Mouse (Mus musculus): ENCODE data around the gene Extl1. TPM values are rescaled to one million over a fixed set of nuclear protein-coding genes. Genes with fewer than 3 reads are reported as not detected.
A peak's percentile ranks its signal among the peaks of the same experiment; 100 is the strongest.
"Not testable (repeated sequence)": the region's sequence is repeated elsewhere in the genome, so short reads cannot be mapped to it uniquely, and the experiment has no call there.

Extl1 gene
- total RNA-seq, 4 experiments from 2014 or later = 20.5 to 28.9 (median 23.9) TPM

DNA sequence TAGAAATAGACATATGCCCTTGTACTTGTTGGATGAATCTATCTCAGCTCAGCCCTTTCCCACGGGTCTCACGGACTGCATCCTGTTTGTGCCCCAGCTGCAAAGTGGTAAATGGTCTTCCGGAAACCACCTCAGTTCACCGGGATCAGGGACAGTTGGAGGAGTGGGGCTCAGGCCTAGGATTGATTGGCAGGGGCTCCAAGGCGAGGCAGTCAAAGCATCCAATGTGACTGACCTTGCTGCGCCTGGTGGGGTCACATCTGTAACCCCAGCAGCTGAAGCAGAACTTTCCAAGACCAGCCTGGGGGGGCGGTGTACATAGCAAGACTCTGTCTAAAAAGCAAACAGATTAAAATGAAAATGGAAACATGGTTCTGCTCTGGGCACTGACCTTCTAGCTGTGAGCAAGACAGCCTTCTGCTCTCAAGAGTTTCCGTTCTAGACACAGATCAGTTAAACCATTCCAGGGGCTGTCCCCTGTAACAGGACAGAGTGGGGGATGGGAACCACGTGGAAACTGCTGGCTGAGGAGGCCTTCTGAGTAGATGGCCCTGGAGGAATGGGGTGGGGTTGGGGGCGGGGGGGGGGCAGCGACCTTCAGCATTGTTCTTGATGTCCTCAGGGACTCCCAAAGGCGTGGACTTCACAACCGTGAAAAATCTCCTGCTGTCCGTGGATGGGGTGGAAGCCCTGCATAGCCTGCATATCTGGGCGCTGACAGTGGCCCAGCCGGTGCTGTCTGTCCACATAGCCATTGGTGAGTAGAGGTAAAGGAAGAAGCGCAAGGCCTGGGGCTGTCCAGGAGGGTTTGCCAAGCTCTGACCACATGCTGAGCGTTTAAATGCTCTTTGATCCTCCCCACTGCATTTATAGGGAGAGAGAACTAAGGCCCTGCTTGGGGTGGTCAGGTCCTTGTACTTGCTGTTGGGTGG lies 32.1 kb downstream of the Extl1 start:
- no peak for DNase-seq (ENCODE audit: low spot score)

DNA sequence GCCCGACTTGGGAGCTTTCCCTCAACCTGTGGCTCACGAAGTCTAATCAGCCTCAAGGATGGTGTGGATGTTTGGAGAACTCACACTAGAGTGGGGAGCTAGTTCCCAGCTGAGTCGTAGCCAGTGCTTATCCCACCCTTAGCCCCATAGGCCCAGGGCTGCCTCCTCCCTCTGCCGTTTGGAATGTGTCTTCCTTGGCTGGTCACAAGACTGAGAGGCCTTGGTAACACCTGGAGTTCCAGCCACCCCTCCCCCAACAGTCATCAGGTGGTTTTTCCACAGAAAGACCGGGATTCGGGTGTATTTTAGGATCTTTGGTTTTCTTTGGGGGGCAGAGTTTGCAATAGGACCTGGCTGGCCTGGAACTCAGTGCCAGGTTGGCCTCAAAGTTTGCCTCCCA lies 33.0 kb downstream of the Extl1 start:
- no peak for DNase-seq (ENCODE audit: low spot score)

DNA sequence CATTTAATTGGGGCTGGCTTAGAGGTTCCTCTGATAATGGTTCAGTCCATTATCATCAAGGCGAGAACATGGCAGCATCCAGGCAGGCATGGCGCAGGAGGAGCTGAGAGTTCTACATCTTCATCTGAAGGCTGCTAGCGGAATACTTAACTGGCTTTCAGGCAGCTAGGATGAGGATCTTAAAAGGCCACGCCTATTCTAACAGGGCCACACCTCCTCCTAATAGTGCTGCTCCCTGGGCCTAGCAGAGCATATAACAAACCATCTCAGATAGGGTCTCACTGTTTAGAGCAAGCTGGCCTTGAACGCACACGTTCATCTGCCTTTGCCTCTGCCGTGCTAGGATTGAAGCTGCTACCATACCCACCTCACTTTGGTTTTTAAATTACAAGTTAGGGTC lies 33.8 kb downstream of the Extl1 start:
- no peak for DNase-seq (ENCODE audit: low spot score)

DNA sequence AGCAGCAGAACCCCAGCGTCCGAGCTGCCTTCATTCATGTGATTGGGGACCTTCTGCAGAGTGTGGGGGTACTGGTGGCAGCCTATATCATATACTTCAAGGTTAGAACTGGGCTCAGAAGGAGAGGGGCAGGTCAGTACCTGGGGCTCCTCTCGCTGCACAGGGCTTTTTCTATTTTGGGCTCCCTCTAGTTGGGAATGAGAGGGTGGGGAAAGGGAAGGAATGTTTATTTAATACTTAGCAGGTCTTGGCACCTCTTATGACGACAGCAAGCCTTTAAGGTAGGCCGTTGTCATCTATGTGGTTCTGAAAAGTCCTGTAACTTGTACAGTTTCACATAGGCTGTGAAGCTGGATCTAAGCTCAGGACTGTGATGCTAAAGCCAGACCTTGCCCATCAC lies 35.1 kb downstream of the Extl1 start:
- DNase-seq (ENCODE audit: low spot score) = no peak

DNA sequence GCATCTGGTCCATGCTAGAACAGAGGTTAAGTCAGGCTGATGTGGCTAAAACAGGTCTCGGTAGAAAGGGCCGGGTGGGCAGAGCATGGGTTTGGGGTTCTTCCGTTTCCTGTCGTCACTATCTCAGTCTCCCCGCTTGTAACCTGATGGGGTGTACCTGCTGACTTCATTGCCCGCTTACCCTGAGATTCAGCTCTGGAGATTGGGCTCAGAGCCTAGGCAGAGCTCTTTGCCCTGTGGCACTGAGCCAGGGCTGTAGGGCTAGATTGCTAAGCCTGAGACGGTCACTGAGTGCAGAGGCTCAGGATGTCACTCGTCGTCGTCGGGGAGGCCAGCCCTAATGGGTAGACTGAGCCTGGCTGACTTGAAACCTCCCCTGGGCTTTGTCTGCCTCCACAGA lies 35.6 kb downstream of the Extl1 start:
- no peak for DNase-seq (ENCODE audit: low spot score)

DNA sequence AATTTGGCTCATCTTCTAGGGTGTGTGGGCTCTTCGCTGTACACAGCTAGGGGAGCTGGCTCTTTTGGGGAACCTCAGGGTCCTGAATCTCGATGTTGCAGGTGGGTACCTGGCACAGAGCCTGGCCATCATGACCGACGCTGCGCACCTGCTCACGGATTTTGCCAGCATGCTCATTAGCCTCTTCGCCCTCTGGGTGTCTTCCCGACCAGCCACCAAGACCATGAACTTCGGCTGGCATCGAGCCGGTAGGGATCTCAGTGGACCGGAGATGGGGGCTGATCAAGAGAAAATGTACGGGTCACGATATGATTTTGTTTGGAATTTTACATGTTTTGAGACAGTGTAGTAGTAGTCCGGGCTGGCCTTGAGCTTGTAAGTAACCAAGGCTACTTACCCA lies 37.8 kb downstream of the Extl1 start:
- DNase-seq (ENCODE audit: low spot score) = no peak

DNA sequence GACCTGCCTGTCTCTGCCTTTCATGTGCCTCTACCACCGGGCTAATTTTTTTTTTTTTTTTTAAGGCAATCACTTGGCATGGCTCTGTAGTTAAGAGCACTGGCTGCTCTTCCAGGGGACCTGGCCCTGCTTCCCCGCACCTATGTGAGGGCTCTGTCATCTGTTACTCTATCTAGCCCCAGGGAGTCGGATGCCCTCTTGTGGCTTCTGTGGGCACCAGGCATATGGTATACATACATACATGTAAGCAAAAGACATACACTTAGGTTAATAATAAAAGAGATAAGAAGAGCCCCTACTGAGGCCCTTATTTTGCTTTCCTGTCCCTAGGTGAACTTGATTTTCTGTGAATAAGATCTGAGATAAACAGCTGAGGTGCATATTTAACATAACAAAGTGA lies 39.0 kb downstream of the Extl1 start:
- no peak for DNase-seq (ENCODE audit: low spot score)

DNA sequence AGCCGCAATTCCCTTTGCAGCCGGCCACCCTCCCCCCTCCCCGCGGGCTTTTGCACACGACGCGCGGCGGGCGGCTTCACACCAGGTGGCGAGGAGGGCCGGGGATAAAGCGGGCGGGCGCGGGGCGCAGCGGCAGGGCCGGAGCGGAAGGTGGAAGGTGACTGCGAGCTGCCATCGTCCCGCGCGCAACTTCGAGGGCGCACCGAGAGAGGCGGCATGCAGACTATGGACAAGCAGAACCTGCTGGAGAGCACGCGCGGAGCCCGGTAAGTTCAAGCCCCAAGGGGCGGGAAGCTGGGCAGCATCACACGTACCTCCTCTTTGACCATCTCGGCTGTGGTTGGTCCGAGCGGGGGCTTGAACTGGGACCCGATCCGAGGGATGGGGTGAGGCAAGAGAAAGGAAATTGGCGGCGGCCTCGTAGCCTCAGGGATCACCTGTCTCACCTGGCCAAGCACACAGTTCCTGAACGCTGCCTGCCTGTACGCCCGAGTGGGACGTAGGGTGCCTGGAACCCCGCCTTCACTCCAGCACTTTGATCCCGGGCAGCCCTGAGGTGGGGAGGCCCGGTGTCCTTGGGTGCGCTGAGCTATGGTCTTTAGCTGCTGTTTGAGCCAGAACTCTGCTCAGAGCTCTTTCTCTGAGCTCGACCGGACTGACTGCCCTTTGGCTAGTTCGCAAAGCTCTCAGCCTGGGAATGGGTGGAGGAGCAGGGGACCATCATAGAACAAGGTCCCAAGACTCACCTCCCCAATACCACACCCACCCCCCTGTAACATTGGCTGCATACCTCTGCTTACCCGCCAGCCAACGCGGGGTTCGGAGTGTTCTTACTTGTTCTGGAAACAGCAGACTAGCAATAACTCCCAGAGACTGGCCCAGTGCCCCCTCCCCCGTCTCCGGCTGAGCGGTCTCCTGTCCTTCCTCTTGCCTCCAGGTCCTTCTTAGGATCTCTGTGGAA lies 40.3 kb downstream of the Extl1 start, which contains the start of gene Slc30a2:
Gene Slc30a2, plus strand, starts transcription at position 111 of the 961 bp plus-strand sequence.
- DNase-seq (ENCODE audit: low spot score) = no peak

DNA sequence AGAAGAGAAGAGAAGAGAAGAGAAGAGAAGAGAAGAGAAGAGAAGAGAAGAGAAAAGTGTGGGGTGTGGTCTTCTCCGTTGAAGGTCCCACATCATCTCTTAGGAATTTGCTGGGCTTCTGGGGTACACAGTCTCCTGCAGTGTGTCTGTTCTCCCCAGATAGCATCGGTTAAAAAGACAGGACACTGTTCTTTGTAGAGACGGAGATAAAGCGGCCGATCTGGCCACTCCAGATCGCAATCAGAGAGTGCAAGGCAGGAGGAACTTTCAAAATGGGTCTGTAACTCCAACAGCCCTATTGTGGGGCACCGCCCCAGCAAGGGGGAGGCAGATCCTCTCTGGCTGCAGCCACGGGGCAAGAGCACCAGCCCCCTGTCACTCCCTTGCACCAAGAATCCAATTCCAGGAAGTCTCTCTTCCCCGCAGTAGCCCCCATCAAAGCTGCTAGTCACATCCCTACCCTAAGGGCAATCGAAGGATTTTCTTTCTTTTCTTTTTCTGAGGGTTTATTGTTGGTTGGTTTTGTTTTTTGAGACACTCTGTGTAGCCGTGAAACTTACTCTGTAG lies 41.4 kb downstream of the Extl1 start:
- DNase-seq (ENCODE audit: low spot score) = no peak

DNA sequence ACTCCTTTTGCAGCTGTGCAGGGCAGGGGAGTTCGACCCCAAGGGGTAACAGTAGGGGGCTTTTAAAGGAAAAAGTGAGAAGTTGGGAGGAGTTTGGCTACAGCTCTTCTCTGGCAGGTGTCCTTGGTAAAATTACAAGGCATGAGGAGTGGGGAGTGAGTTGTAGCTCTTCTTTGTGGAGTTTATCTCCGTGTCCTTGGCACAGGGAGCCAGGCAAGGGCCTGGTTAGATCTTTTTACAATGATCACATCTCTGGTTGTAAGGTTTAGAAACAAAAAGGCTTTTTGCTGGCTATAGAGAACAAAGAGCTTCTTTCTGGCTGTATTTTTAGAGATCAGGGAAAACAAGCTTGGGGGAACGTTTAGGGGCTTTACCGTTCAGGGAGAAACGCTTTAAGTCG lies 42.4 kb downstream of the Extl1 start:
- DNase-seq (ENCODE audit: low spot score) = not testable (repeated sequence)

DNA sequence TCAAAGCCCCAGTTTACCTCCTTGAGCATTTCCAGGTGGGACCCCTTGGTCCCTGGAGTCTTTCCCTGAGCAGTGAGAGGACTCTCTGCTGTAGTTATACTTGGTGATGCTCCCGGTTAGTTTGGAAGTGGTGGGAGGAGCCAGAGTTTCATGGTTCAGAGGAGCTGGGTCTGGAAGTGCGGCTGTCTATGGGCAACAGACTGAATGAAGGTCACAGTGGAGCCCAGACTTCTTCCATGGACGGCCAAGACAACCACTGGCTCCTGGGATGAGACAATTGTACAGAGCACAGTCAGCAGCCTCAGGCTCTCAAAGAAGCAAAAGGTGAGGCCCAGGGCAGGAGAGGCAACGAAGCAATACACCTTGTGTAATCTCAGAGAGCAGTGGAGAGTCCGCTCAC lies 53.4 kb downstream of the Extl1 start:
- DNase-seq (ENCODE audit: low spot score) = no peak

DNA sequence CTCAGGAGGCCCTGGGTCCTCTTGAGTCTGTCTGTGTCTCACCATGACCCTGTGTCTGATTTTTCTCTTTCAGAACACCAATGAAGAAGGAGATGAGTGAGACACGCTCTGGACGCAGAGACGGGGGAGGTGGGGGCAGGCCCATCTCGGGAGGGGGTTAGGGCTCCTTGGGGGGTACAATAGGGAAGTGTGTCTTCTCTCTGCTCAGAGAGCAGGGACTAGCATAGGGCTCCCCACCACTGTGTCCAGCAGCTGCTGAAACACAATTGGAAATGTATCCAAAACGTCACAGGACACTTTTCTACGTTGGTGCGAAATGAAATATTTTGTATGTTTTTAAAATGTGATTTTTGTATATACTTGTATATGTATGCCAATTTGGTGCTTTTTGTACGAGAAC lies 54.8 kb downstream of the Extl1 start:
- no peak for DNase-seq (ENCODE audit: low spot score)

DNA sequence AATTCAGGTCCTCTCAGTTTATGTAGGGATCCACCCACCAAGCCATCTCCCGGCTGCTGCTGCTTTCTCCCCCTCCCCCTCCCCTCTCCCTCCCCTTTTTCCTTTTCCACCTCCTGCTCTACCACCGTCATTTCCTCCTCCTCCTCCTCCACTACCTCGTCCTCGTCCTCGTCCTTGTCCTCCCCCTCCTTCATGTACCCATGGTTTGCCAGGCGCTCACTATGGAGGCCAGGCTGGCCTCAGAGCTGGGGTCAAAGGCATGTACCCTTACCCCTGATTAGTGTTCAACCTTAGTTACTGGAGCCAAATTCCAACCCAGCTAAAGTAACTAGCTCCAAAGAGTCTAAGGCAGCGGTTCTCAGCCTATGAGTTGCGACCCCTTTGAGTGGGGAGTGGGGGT lies 55.5 kb downstream of the Extl1 start:
- no peak for DNase-seq (ENCODE audit: low spot score)

DNA sequence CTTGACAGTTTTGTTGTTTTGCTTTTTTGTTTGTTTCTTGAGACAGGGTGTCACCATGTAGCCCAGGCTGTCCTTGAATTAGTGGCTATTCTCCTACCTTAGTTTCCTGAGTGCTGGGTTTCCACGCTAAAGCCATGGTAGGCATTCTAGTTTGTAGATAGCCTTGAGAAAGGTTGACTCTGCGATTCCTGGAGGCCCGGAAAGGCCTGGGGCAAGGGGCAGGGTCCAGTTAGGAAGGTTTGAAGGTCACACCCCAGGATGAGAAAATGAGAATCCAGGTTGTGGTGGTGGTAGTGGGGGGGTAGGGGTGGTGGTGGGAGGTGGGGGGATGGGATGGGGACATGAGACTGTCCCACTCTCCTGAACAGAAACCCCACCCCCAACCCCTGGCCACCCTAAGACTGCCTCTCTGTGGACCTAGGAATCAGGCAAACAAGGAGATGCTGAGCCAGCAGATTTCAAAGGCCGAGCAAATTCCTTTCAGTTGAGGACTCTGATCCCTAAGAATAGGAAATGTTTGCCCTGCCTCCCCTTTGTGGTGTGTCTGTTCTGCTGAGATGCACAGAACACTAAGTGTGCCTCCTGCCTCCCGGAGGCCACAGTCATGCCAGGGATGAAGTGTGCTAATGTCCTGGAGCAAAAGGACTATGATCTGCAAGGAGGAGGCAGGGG lies 56.7 kb downstream of the Extl1 start:
- no peak for DNase-seq (ENCODE audit: low spot score)

DNA sequence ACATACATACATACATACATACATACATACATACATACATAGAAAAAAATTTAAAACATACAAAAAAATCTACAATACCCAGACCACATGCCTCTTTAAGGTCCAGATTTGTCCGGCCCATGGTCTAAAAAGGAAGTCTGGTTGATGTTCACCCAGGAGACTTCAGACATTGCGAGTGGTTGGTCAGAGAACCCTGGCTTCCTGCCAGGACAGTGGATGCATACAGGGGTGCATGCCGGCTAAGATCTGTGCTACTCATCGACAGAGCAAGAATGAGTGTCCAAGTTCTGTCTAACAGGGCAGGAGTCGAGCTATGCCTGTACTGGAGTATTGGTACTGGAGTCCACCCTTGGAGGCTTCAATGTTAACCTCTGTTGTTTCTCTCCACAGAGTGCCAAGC lies 59.0 kb downstream of the Extl1 start:
- DNase-seq (ENCODE audit: low spot score) = no peak

DNA sequence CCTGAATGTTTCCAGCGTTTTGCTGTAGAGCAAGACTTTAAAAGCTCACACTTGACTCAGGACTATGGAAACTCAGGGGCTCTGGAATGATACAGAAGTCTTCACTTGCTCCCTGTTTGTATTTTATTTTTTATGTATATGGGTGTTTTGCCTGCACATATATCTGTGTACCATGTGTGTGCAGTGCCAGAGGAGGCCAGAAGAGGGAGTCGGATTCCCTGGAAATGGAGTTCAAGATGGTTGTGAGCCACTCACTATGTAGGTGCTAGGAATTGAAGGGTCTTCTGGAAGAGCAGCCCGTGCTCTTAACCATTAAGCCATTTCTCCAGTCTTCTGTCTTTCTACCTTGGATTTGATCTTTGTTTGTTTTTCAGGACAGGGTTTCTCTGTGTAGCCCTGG lies 62.1 kb downstream of the Extl1 start:
- DNase-seq (ENCODE audit: low spot score) = no peak

DNA sequence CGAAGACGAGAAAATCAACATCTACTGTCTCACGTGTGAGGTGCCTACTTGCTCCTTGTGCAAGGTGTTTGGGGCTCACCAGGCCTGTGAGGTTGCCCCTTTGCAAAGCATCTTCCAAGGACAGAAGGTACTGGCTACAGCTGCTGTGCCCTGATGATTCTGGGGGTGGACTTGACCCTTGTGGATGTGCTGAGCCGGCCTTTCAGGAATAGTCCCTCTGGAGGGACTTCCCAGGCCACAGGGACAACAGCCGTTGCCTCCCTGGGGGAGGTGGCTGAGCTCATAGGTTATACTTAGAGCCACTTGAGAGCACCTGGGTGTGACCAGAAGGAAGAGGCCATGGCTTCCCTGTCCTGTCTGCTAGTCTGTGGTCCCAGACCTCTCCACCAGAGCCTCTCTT lies 64.0 kb downstream of the Extl1 start:
- no peak for DNase-seq (ENCODE audit: low spot score)

DNA sequence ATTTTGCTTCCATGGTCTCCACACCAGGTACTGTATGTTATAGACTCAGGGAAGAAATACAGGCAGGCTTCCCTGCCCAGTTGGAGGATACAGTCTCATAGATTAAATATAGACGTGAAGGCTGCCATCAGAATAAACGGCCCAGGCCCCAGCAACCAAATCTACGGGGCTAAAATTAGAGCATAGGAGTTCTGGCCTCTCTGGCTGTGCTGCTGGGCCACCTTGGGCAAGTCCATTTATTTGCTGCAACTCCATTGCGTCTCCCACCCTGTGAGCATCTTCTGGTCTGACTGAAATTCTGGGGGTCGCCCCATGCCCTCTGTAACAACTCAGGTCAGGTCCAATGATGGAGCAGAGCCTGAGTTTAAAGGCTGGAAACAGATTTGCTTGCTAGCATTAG lies 64.6 kb downstream of the Extl1 start:
- no peak for DNase-seq (ENCODE audit: low spot score)

DNA sequence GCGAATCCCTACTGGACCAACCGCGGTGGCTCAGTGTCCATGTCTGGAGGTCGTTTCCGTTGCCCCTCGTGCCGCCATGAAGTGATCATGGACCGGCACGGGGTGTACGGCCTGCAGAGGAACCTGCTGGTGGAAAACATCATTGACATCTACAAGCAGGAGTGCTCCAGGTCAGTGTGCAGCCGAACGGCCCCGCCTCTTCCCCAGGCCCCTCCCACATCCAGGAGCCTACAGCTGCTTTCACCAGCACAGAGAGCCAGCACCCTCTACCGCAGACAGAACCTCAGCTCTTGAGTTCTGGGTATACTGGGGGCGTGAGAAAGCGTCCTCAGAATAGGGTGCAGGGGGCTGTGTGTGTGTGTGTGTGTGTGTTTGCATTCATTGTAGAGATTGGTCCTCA lies 67.3 kb downstream of the Extl1 start:
- DNase-seq (ENCODE audit: low spot score) = no peak

DNA sequence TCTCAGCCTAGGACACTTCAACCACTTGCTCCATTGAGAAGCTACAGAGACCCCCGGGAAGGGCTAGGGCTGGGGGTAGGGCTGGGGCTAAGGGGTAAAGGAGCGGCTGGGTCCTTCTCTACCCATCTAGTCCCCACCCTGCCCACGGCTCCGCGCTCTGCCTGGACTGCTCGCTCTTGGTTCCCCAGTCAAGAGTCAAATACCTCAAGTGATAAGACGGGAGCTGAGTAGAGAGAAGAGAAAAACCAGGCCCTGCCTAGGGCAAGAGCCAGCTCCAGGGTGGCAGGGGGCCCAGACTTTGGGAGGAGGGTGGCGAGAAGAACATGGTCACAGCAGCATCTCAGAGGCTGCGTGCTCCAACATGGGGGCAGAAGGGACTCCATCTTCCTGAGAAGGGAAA lies 68.2 kb downstream of the Extl1 start:
- peak; percentile 41 for DNase-seq (ENCODE audit: low spot score)

DNA sequence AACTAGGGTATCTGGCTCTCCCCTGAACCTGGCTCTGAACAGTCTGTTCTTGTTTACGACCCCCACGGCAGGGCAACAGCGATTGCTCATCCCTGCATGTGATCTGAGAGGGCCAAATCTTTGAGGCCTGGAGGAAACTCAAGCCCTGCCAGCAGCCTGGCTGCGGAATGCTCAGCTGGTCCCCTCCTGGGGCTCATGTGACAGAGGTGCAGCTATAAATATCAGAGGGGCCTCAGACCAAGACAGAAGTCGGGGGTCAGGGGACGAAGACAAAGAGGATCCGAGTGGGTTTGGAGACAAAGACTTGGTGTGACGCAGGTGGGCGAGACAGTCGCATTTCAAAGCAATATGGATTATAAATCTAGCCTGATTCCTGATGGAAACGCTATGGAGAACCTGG lies 68.8 kb downstream of the Extl1 start, which contains the start of gene Trim63:
Gene Trim63, plus strand, starts transcription at position 245 of the 400 bp plus-strand sequence.
- peak; percentile 56 for DNase-seq (ENCODE audit: low spot score)
